Mouse (Mus musculus) testis, adult 2 months (tissue): ENCODE results near the gene Mrps21. TPM values are rescaled to one million over a fixed set of nuclear protein-coding genes. Genes with fewer than 3 reads are reported as not detected.

Source experiments
- H3K27ac ChIP-seq: fragments of 200-500 bp; 2 replicates; pipeline ENCODE4 v1.5.1; 2012; ENCODE audit warnings: low read depth, low read length; ENCODE audit not compliant: control insufficient read depth, insufficient read depth
- H3K27me3 ChIP-seq: fragments of 200-500 bp; 2 replicates; pipeline ENCODE4 v1.6.1; 2012; ENCODE audit warnings: mild to moderate bottlenecking, low read length, moderate library complexity; ENCODE audit not compliant: control insufficient read depth, insufficient read depth
- H3K36me3 ChIP-seq: fragments of 200-500 bp; 2 replicates; pipeline ENCODE4 v1.6.1; 2012; ENCODE audit warnings: mild to moderate bottlenecking, low read length; ENCODE audit not compliant: control insufficient read depth, insufficient read depth
- H3K4me1 ChIP-seq: fragments of 200-500 bp; 2 replicates; pipeline ENCODE4 v1.6.1; 2012; ENCODE audit warnings: low read length; ENCODE audit not compliant: control insufficient read depth, insufficient read depth
- H3K4me3 ChIP-seq: fragments of 200-500 bp; 2 replicates; pipeline ENCODE4 v1.5.1; 2012; ENCODE audit warnings: low read depth, mild to moderate bottlenecking, low read length, moderate library complexity, mixed read lengths; ENCODE audit not compliant: control insufficient read depth
- CTCF ChIP-seq: fragments of 200-500 bp; IDR thresholded peaks from 2 replicates; pipeline ENCODE4 v1.5.1; 2012; ENCODE audit warnings: low read depth, mild to moderate bottlenecking, inconsistent platforms, low read length, moderate library complexity; ENCODE audit not compliant: control insufficient read depth, insufficient read depth, insufficient replicate concordance
- POLR2A ChIP-seq: fragments of 200-500 bp; IDR thresholded peaks from 2 replicates; pipeline ENCODE4 v1.6.1; 2012; ENCODE audit warnings: low read depth, mild to moderate bottlenecking, inconsistent platforms, low read length, moderate library complexity; ENCODE audit not compliant: control insufficient read depth
- polyA plus RNA-seq: library from polyadenylated mRNA; depleted of rRNA; stranded (reverse); fragments of >200 nt; gene quantifications from 2 replicates; pipeline ENCODE4 v1.2.3, GENCODE M21; 2012

Mrps21 gene
- polyA plus RNA-seq, 1 experiment, result 30.5 TPM

- H3K27ac ChIP-seq, result no peak overlapping the region
- H3K4me3 ChIP-seq, result no peak overlapping the region
- H3K4me1 ChIP-seq, result peaks cover 5% of the 10 kb centered on the region; the same call in 1 of the 2 replicates
- TF ChIP-seq POLR2A, result no peak
- TF ChIP-seq CTCF, result no peak
- no peaks in the 10 kb centered on the region for H3K36me3 ChIP-seq
- H3K27me3 ChIP-seq, result no peaks in the 10 kb centered on the region
Measured at GRCm38 (mm10) chr3:95879063-95879462, 7.7 kb upstream of the Mrps21 start.

- H3K4me3 ChIP-seq, result no peak overlapping the region
- TF ChIP-seq CTCF (no peak), POLR2A (no peak)
- H3K27me3 ChIP-seq, result no peaks in the 10 kb centered on the region
- H3K36me3 ChIP-seq, result no peaks in the 10 kb centered on the region
- H3K27ac ChIP-seq, result no peak overlapping the region
- H3K4me1 ChIP-seq, result peaks cover 5% of the 10 kb centered on the region
Measured at GRCm38 (mm10) chr3:95872048-95872447, 729 bp upstream of the Mrps21 start.

- peak overlapping the region; percentile 95 for H3K4me3 ChIP-seq
- peak overlapping the region; percentile 19 for H3K27ac ChIP-seq
- TF ChIP-seq POLR2A (no peak), CTCF (no peak)
- no peaks in the 10 kb centered on the region for H3K27me3 ChIP-seq
- peaks cover 5% of the 10 kb centered on the region for H3K4me1 ChIP-seq
- no peaks in the 10 kb centered on the region for H3K36me3 ChIP-seq
Measured at GRCm38 (mm10) chr3:95870976-95871375, 343 bp downstream of the Mrps21 start.

GRCm38 (mm10) chr3:95867408-95867807, 3.9 kb downstream of the Mrps21 start:
- Histone ChIP-seq H3K36me3 (no peaks in the 10 kb centered on the region), H3K4me1 (peaks cover 10% of the 10 kb centered on the region), H3K4me3 (no peak overlapping the region), H3K27ac (no peak overlapping the region), H3K27me3 (no peaks in the 10 kb centered on the region)
- TF ChIP-seq CTCF (no peak), POLR2A (no peak)

- TF ChIP-seq POLR2A (no peak), CTCF (no peak)
- Histone ChIP-seq H3K4me3 (no peak overlapping the region), H3K36me3 (no peaks in the 10 kb centered on the region)
Measured at GRCm38 (mm10) chr3:95866071-95866470, 5.2 kb downstream of the Mrps21 start.

GRCm38 (mm10) chr3:95865571-95865970, 5.7 kb downstream of the Mrps21 start:
- Histone ChIP-seq H3K36me3 (no peaks in the 10 kb centered on the region), H3K4me3 (no peak overlapping the region), H3K27ac (no peak overlapping the region), H3K27me3 (no peaks in the 10 kb centered on the region), H3K4me1 (peaks cover 5% of the 10 kb centered on the region; the same call in 1 of the 2 replicates)
- TF ChIP-seq POLR2A (no peak), CTCF (no peak)

More at GRCm38 (mm10) chr3:95866071-95866470, 5.2 kb downstream of the Mrps21 start:
- Histone ChIP-seq H3K27ac (no peak overlapping the region), H3K27me3 (no peaks in the 10 kb centered on the region), H3K4me1 (peaks cover 7% of the 10 kb centered on the region; the same call in 1 of the 2 replicates)

GRCm38 (mm10) chr3:95865050-95865449, 6.3 kb downstream of the Mrps21 start:
- peaks cover 5% of the 10 kb centered on the region; the same call in 1 of the 2 replicates for H3K4me1 ChIP-seq
- H3K27me3 ChIP-seq, result no peaks in the 10 kb centered on the region
- TF ChIP-seq CTCF (no peak), POLR2A (no peak)
- no peak overlapping the region for H3K27ac ChIP-seq
- H3K4me3 ChIP-seq, result no peak overlapping the region
- no peaks in the 10 kb centered on the region for H3K36me3 ChIP-seq
